Comparison of ENCODE assay signal across 10 mouse cellular contexts in genomic region chr11:8949765-8950430, GRCm38 (mm10). TPM values are rescaled to one million over a fixed set of nuclear protein-coding genes. Genes with fewer than 3 reads are reported as not detected.
DNase-seq lines count a peak whose midpoint lies in the region; ATAC-seq and TF ChIP-seq lines count a peak whose summit lies in the region.
"Had no signal": no experiment of that assay in that cellular context is flagged by ENCODE, and none has a peak within 500 bp of the region (broad histone marks: within the 10 kb centered on the region; RNA-seq: fewer than 3 reads in every experiment).

No protein-coding gene starts in this region.

- DNase-seq in cerebellum, postnatal 10 days, result peak; percentile 26 to 52
- no peak for DNase-seq in cerebellum, postnatal 36 days
- peak; percentile 19 for DNase-seq in kidney, postnatal 0 days (ENCODE audit: low spot score)
- peak; percentile 86 for DNase-seq in embryonic facial prominence, embryonic 14.5 days (ENCODE audit: low spot score)
- DNase-seq in lung, postnatal 14 days, result peak; percentile 6
- DNase-seq in urinary bladder, postnatal 4 days (ENCODE audit: low spot score in 2 of 2), result no peak
- DNase-seq in ovary, postnatal 14 days (ENCODE audit: low spot score), result no peak

- WGBS in kidney, postnatal 0 days, result 65% methylated on average over 6 of the region's 6 CpGs
- WGBS in kidney, embryonic 14.5 days, result 83% methylated on average over 6 of the region's 6 CpGs
- 53% methylated on average over 6 of the region's 6 CpGs for WGBS in embryonic facial prominence, embryonic 14.5 days

- no peaks in the 10 kb centered on the region for H3K27me3 ChIP-seq in kidney, postnatal 0 days (ENCODE audit: insufficient read depth, low read length)
- no peaks in the 10 kb centered on the region for H3K27me3 ChIP-seq in kidney, embryonic 14.5 days (ENCODE audit: control insufficient read depth, insufficient read depth, low read length)
- H3K27me3 ChIP-seq in embryonic facial prominence, embryonic 14.5 days (replicated peaks; ENCODE audit: control insufficient read depth, insufficient read depth, low read length), result no peaks in the 10 kb centered on the region
- H3K27me3 ChIP-seq: neural tube, embryonic 12.5 days had no signal

- H3K27ac ChIP-seq in kidney, postnatal 0 days, result no peak overlapping the region
- no peak overlapping the region for H3K27ac ChIP-seq in kidney, embryonic 14.5 days (ENCODE audit: low read depth, low read length)
- peak overlapping the region; percentile 77 for H3K27ac ChIP-seq in embryonic facial prominence, embryonic 14.5 days (replicated peaks; ENCODE audit: low read depth, low read length)
- H3K27ac ChIP-seq: layer of hippocampus, adult 2 months; neural tube, embryonic 12.5 days had no signal

- no peak overlapping the region for H3K4me3 ChIP-seq in kidney, postnatal 0 days (replicated peaks; ENCODE audit: low read depth, low read length)
- no peak overlapping the region for H3K4me3 ChIP-seq in kidney, embryonic 14.5 days (ENCODE audit: low read length)
- no peak overlapping the region for H3K4me3 ChIP-seq in embryonic facial prominence, embryonic 14.5 days (ENCODE audit: low read depth, low read length)
- H3K4me3 ChIP-seq: layer of hippocampus, adult 2 months; neural tube, embryonic 12.5 days had no signal

- ATAC-seq in kidney, postnatal 0 days (replicated peaks; ENCODE audit: low FRiP score, low read depth), result no peak
- ATAC-seq in kidney, embryonic 14.5 days (ENCODE audit: low FRiP score, low TSS enrichment), result no peak
- peak; percentile 86 for ATAC-seq in embryonic facial prominence, embryonic 14.5 days (ENCODE audit: low read depth)

- no peaks in the 10 kb centered on the region for H3K9me3 ChIP-seq in kidney, postnatal 0 days (replicated peaks; ENCODE audit: low read length)
- H3K9me3 ChIP-seq in kidney, embryonic 14.5 days (ENCODE audit: control insufficient read depth, low read length), result no peaks in the 10 kb centered on the region
- no peaks in the 10 kb centered on the region for H3K9me3 ChIP-seq in embryonic facial prominence, embryonic 14.5 days (ENCODE audit: control insufficient read depth, low read length)
- H3K9me3 ChIP-seq: neural tube, embryonic 12.5 days had no signal

- H3K4me1 ChIP-seq in kidney, postnatal 0 days (replicated peaks; ENCODE audit: insufficient read depth, low read length), result no peaks in the 10 kb centered on the region
- H3K4me1 ChIP-seq in kidney, embryonic 14.5 days (ENCODE audit: control insufficient read depth, insufficient read depth, low read length), result no peaks in the 10 kb centered on the region
- peaks cover 3% of the 10 kb centered on the region; the same call in 1 of the 2 replicates for H3K4me1 ChIP-seq in embryonic facial prominence, embryonic 14.5 days (ENCODE audit: control insufficient read depth, insufficient read depth, low read length)
- H3K4me1 ChIP-seq: neural tube, embryonic 12.5 days had no signal

- H3K9ac ChIP-seq in kidney, postnatal 0 days (ENCODE audit: low read depth, low read length), result no peak overlapping the region
- no peak overlapping the region for H3K9ac ChIP-seq in kidney, embryonic 14.5 days (ENCODE audit: low read depth, low read length)
- no peak overlapping the region for H3K9ac ChIP-seq in embryonic facial prominence, embryonic 14.5 days (ENCODE audit: low read depth, low read length)
- H3K9ac ChIP-seq: neural tube, embryonic 12.5 days had no signal

- H3K4me2 ChIP-seq in kidney, postnatal 0 days (ENCODE audit: low read length), result no peak overlapping the region
- no peak overlapping the region for H3K4me2 ChIP-seq in kidney, embryonic 14.5 days (replicated peaks; ENCODE audit: low read depth, low read length)
- no peak overlapping the region for H3K4me2 ChIP-seq in embryonic facial prominence, embryonic 14.5 days (ENCODE audit: low read depth, low read length)
- H3K4me2 ChIP-seq: neural tube, embryonic 12.5 days had no signal

- H3K36me3 ChIP-seq in kidney, postnatal 0 days (ENCODE audit: insufficient read depth, low read length), result no peaks in the 10 kb centered on the region
- no peaks in the 10 kb centered on the region for H3K36me3 ChIP-seq in kidney, embryonic 14.5 days (ENCODE audit: control insufficient read depth, insufficient read depth, low read length)
- no peaks in the 10 kb centered on the region for H3K36me3 ChIP-seq in embryonic facial prominence, embryonic 14.5 days (ENCODE audit: control insufficient read depth, insufficient read depth, low read length)
- H3K36me3 ChIP-seq: neural tube, embryonic 12.5 days had no signal

- no peak for TF ChIP-seq CTCF in kidney, postnatal 0 days (IDR thresholded peaks at IDR 0.05; ENCODE audit: low read depth)

RNA-seq across cellular contexts. Expression of gene Pkd1l1, which starts 23.2 kb away (rescaled TPM):
- 0.12 and 0.19 TPM in 2 replicates for polyA plus RNA-seq in kidney, postnatal 0 days (2015; fragmentation: Nextera tagmentation; extraction: Ambion mirVana)
- polyA plus RNA-seq in kidney, embryonic 14.5 days (2014; fragmentation: Nextera tagmentation; extraction: Ambion mirVana), result 0.03 and 0.12 TPM in 2 replicates
- polyA plus RNA-seq in embryonic facial prominence, embryonic 14.5 days (2014; fragmentation: Nextera tagmentation; extraction: Ambion mirVana), result 0.01 and 0.20 TPM in 2 replicates

Comparison
In these comparisons a context has a peak if more than half of its experiments do, and no peak if none do; other contexts are left out.
1. DNase-seq: peak in cerebellum, postnatal 10 days (2 of 2), kidney, postnatal 0 days (single experiment), embryonic facial prominence, embryonic 14.5 days (single experiment) and lung, postnatal 14 days (single experiment); none in cerebellum, postnatal 36 days (0 of 2), urinary bladder, postnatal 4 days (0 of 2) and ovary, postnatal 14 days (single experiment).